Comparison of ENCODE assay signal across 11 mouse cellular contexts in the genomic region with DNA sequence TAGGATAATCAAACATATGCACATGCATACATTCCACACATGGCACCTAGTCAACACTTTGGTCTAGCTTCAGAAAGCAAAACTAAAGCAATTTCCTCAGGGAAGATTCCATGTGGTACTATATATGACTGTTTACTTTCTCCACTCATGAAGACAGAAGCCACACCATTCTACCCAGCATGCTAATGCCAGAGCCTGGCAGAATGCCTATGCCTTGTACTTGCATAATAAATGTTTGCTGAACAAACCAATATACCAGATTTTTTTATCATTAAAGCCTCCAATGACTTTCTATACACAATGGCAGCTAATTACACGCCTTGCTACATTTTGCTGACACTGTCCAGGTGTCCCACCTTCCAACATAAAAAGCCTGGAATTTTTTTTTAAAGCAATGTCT. TPM values are rescaled to one million over a fixed set of nuclear protein-coding genes. Genes with fewer than 3 reads are reported as not detected.
DNase-seq lines count a peak whose midpoint lies in the region; ATAC-seq lines count a peak whose summit lies in the region.
"Had no signal": no experiment of that assay in that cellular context is flagged by ENCODE, and none has a peak within 500 bp of the region (broad histone marks: within the 10 kb centered on the region; RNA-seq: fewer than 3 reads in every experiment).

No protein-coding gene starts in this region.

- ATAC-seq in heart, embryonic 13.5 days (ENCODE audit: extremely low read depth, insufficient number of reproducible peaks, low FRiP score, low TSS enrichment) = no peak
- no peak for ATAC-seq in heart, embryonic 11.5 days (replicated peaks; ENCODE audit: insufficient number of reproducible peaks, low FRiP score, low TSS enrichment)
- no peak for ATAC-seq in midbrain, embryonic 14.5 days (ENCODE audit: low FRiP score, low TSS enrichment)
- no peak for ATAC-seq in forebrain, embryonic 12.5 days (ENCODE audit: low FRiP score)
- ATAC-seq in stomach, embryonic 15.5 days (ENCODE audit: insufficient read depth, low FRiP score, low read depth) = no peak

- no peak overlapping the region for H3K9ac ChIP-seq in heart, embryonic 13.5 days
- H3K9ac ChIP-seq in heart, embryonic 11.5 days (ENCODE audit: low read depth, low read length) = no peak overlapping the region
- H3K9ac ChIP-seq in midbrain, embryonic 14.5 days (replicated peaks; ENCODE audit: low read length) = no peak overlapping the region
- no peak overlapping the region for H3K9ac ChIP-seq in forebrain, embryonic 12.5 days
- no peak overlapping the region for H3K9ac ChIP-seq in stomach, embryonic 15.5 days

- no peak for DNase-seq in midbrain, embryonic 10.5 days (ENCODE audit: low spot score)
- no peak for DNase-seq in midbrain, embryonic 14.5 days
- no peak for DNase-seq in thymus, postnatal 25 days
- no peak for DNase-seq in hindbrain, embryonic 10.5 days (ENCODE audit: low spot score)
- DNase-seq: adrenal gland, postnatal 14 days; gastrocnemius, postnatal 14 days; layer of hippocampus, postnatal 36 days had no signal

- H3K27me3 ChIP-seq in heart, embryonic 13.5 days (replicated peaks) = no peaks in the 10 kb centered on the region
- no peaks in the 10 kb centered on the region for H3K27me3 ChIP-seq in heart, embryonic 11.5 days (ENCODE audit: control insufficient read depth, insufficient read depth, low read length)
- H3K27me3 ChIP-seq in midbrain, embryonic 10.5 days (ENCODE audit: low read depth, poor library complexity, severe bottlenecking) = no peaks in the 10 kb centered on the region
- no peaks in the 10 kb centered on the region for H3K27me3 ChIP-seq in midbrain, embryonic 14.5 days (ENCODE audit: control insufficient read depth, insufficient read depth, low read length)
- no peaks in the 10 kb centered on the region for H3K27me3 ChIP-seq in forebrain, embryonic 12.5 days
- no peaks in the 10 kb centered on the region for H3K27me3 ChIP-seq in stomach, embryonic 15.5 days (replicated peaks)
- no peaks in the 10 kb centered on the region for H3K27me3 ChIP-seq in hindbrain, embryonic 10.5 days (ENCODE audit: insufficient read depth, poor library complexity, severe bottlenecking)

- peaks cover 5% of the 10 kb centered on the region; the same call in 1 of the 2 replicates for H3K4me1 ChIP-seq in heart, embryonic 13.5 days
- H3K4me1 ChIP-seq in heart, embryonic 11.5 days (ENCODE audit: control insufficient read depth, insufficient read depth, low read length) = 0 out of 2 replicates have a peak, but pooled peaks cover 2% of the 10 kb centered on the region
- H3K4me1 ChIP-seq in midbrain, embryonic 10.5 days = peaks cover 7% of the 10 kb centered on the region; the same call in 1 of the 2 replicates
- no peaks in the 10 kb centered on the region for H3K4me1 ChIP-seq in midbrain, embryonic 14.5 days (ENCODE audit: control insufficient read depth, insufficient read depth, low read length)
- H3K4me1 ChIP-seq in forebrain, embryonic 12.5 days = peaks cover 7% of the 10 kb centered on the region; the same call in 1 of the 2 replicates
- H3K4me1 ChIP-seq in stomach, embryonic 15.5 days = no peaks in the 10 kb centered on the region
- no peaks in the 10 kb centered on the region for H3K4me1 ChIP-seq in hindbrain, embryonic 10.5 days (replicated peaks)

- 0 out of 2 replicates have a peak, but pooled peaks cover 4% of the 10 kb centered on the region for H3K36me3 ChIP-seq in heart, embryonic 13.5 days
- no peaks in the 10 kb centered on the region for H3K36me3 ChIP-seq in heart, embryonic 11.5 days (ENCODE audit: control insufficient read depth, insufficient read depth, low read length)
- peaks cover 11% of the 10 kb centered on the region for H3K36me3 ChIP-seq in midbrain, embryonic 10.5 days
- no peaks in the 10 kb centered on the region for H3K36me3 ChIP-seq in midbrain, embryonic 14.5 days (ENCODE audit: control insufficient read depth, insufficient read depth, low read length)
- H3K36me3 ChIP-seq in forebrain, embryonic 12.5 days (replicated peaks) = no peaks in the 10 kb centered on the region
- no peaks in the 10 kb centered on the region for H3K36me3 ChIP-seq in stomach, embryonic 15.5 days
- peaks cover 10% of the 10 kb centered on the region for H3K36me3 ChIP-seq in hindbrain, embryonic 10.5 days

- 83% methylated on average over 1 of the region's 1 CpGs for WGBS in heart, embryonic 13.5 days
- WGBS in heart, embryonic 11.5 days (ENCODE audit: insufficient replicate concordance) = 69% methylated on average over 1 of the region's 1 CpGs
- 77% methylated on average over 1 of the region's 1 CpGs for WGBS in midbrain, embryonic 10.5 days
- 86% methylated on average over 1 of the region's 1 CpGs for WGBS in midbrain, embryonic 14.5 days
- 62% methylated on average over 1 of the region's 1 CpGs for WGBS in forebrain, embryonic 12.5 days
- 47% methylated on average over 1 of the region's 1 CpGs for WGBS in stomach, embryonic 15.5 days
- 83% methylated on average over 1 of the region's 1 CpGs for WGBS in hindbrain, embryonic 10.5 days

- H3K9me3 ChIP-seq in heart, embryonic 13.5 days = no peaks in the 10 kb centered on the region
- no peaks in the 10 kb centered on the region for H3K9me3 ChIP-seq in heart, embryonic 11.5 days (replicated peaks; ENCODE audit: control insufficient read depth, low read length)
- no peaks in the 10 kb centered on the region for H3K9me3 ChIP-seq in midbrain, embryonic 10.5 days (replicated peaks)
- H3K9me3 ChIP-seq in midbrain, embryonic 14.5 days (ENCODE audit: control insufficient read depth, low read length) = no peaks in the 10 kb centered on the region
- no peaks in the 10 kb centered on the region for H3K9me3 ChIP-seq in forebrain, embryonic 12.5 days
- H3K9me3 ChIP-seq in stomach, embryonic 15.5 days = no peaks in the 10 kb centered on the region
- no peaks in the 10 kb centered on the region for H3K9me3 ChIP-seq in hindbrain, embryonic 10.5 days

- no peak overlapping the region for H3K27ac ChIP-seq in heart, embryonic 13.5 days (replicated peaks)
- no peak overlapping the region for H3K27ac ChIP-seq in heart, embryonic 11.5 days (ENCODE audit: low read depth, low read length)
- H3K27ac ChIP-seq in midbrain, embryonic 10.5 days (replicated peaks) = no peak overlapping the region
- H3K27ac ChIP-seq in midbrain, embryonic 14.5 days (replicated peaks; ENCODE audit: low read depth, low read length) = no peak overlapping the region
- no peak overlapping the region for H3K27ac ChIP-seq in forebrain, embryonic 12.5 days
- H3K27ac ChIP-seq in stomach, embryonic 15.5 days = no peak overlapping the region
- H3K27ac ChIP-seq in hindbrain, embryonic 10.5 days = no peak overlapping the region

- H3K4me2 ChIP-seq in heart, embryonic 13.5 days = peak overlapping the region; percentile 71
- H3K4me2 ChIP-seq in heart, embryonic 11.5 days = no peak overlapping the region; the same call in 1 of the 2 replicates
- H3K4me2 ChIP-seq in midbrain, embryonic 14.5 days (ENCODE audit: low read length) = no peak overlapping the region
- H3K4me2 ChIP-seq in forebrain, embryonic 12.5 days = peak overlapping the region; percentile 31
- H3K4me2 ChIP-seq in stomach, embryonic 15.5 days = peak overlapping the region; percentile 54; the same call in 1 of the 2 replicates

- no peak overlapping the region for H3K4me3 ChIP-seq in heart, embryonic 13.5 days
- H3K4me3 ChIP-seq in heart, embryonic 11.5 days (ENCODE audit: low read depth, low read length) = no peak overlapping the region
- H3K4me3 ChIP-seq in midbrain, embryonic 10.5 days = peak overlapping the region; percentile 26
- no peak overlapping the region for H3K4me3 ChIP-seq in midbrain, embryonic 14.5 days (replicated peaks; ENCODE audit: low read depth, low read length)
- H3K4me3 ChIP-seq in forebrain, embryonic 12.5 days (replicated peaks) = no peak overlapping the region
- H3K4me3 ChIP-seq in stomach, embryonic 15.5 days (replicated peaks) = no peak overlapping the region
- H3K4me3 ChIP-seq in hindbrain, embryonic 10.5 days = no peak overlapping the region

RNA-seq across cellular contexts. Expression of gene Pola1, which starts 1.7 kb away (rescaled TPM):
- polyA plus RNA-seq in heart, embryonic 13.5 days (2015; fragmentation: Nextera tagmentation; extraction: Ambion mirVana) = 9.8 and 10.8 TPM in 2 replicates
- polyA plus RNA-seq in heart, embryonic 11.5 days (2014; fragmentation: Nextera tagmentation; extraction: Ambion mirVana) = 13.5 and 13.7 TPM in 2 replicates
- 21.2 and 21.7 TPM in 2 replicates for polyA plus RNA-seq in midbrain, embryonic 10.5 days (2016; fragmentation: Nextera tagmentation; extraction: Ambion mirVana)
- 5.0 and 6.4 TPM in 2 replicates for polyA plus RNA-seq in midbrain, embryonic 14.5 days (2014; fragmentation: Nextera tagmentation; extraction: Ambion mirVana)
- polyA plus RNA-seq in forebrain, embryonic 12.5 days (2016; fragmentation: Nextera tagmentation; extraction: Ambion mirVana) = 23.6 and 23.9 TPM in 2 replicates
- 17.5 and 18.5 TPM in 2 replicates for polyA plus RNA-seq in stomach, embryonic 15.5 days (2015; fragmentation: Nextera tagmentation; extraction: Ambion mirVana)
- polyA plus RNA-seq in hindbrain, embryonic 10.5 days (2016; fragmentation: Nextera tagmentation; extraction: Ambion mirVana) = 14.7 and 22.0 TPM in 2 replicates

RNA-seq across cellular contexts. Expression of gene Pcyt1b, which starts 24.4 kb away (rescaled TPM):
- polyA plus RNA-seq in heart, embryonic 13.5 days (2015; fragmentation: Nextera tagmentation; extraction: Ambion mirVana) = 1.5 and 1.8 TPM in 2 replicates
- polyA plus RNA-seq in heart, embryonic 11.5 days (2014; fragmentation: Nextera tagmentation; extraction: Ambion mirVana) = 2.7 and 3.4 TPM in 2 replicates
- 4.1 and 8.0 TPM in 2 replicates for polyA plus RNA-seq in midbrain, embryonic 10.5 days (2016; fragmentation: Nextera tagmentation; extraction: Ambion mirVana)
- polyA plus RNA-seq in midbrain, embryonic 14.5 days (2014; fragmentation: Nextera tagmentation; extraction: Ambion mirVana) = 15.5 and 19.3 TPM in 2 replicates
- polyA plus RNA-seq in forebrain, embryonic 12.5 days (2016; fragmentation: Nextera tagmentation; extraction: Ambion mirVana) = 16.1 and 18.0 TPM in 2 replicates
- polyA plus RNA-seq in stomach, embryonic 15.5 days (2015; fragmentation: Nextera tagmentation; extraction: Ambion mirVana) = 2.7 and 2.8 TPM in 2 replicates
- polyA plus RNA-seq in hindbrain, embryonic 10.5 days (2016; fragmentation: Nextera tagmentation; extraction: Ambion mirVana) = 5.7 and 9.2 TPM in 2 replicates

Comparison
In these comparisons a context has a peak if more than half of its experiments do, and no peak if none do; other contexts are left out.
1. H3K4me2 ChIP-seq: peak in heart, embryonic 13.5 days (single experiment), forebrain, embryonic 12.5 days (single experiment) and stomach, embryonic 15.5 days (single experiment); none in heart, embryonic 11.5 days (single experiment) and midbrain, embryonic 14.5 days (single experiment).